Mouse (Mus musculus) lung, postnatal 36 days (tissue): ENCODE data around the gene Nfia.

Source experiments
- DNase-seq: peaks from one replicate; pipeline ENCODE4 v3.0.0; 2022; ENCODE audit warnings: mixed read lengths

Nfia gene

DNA sequence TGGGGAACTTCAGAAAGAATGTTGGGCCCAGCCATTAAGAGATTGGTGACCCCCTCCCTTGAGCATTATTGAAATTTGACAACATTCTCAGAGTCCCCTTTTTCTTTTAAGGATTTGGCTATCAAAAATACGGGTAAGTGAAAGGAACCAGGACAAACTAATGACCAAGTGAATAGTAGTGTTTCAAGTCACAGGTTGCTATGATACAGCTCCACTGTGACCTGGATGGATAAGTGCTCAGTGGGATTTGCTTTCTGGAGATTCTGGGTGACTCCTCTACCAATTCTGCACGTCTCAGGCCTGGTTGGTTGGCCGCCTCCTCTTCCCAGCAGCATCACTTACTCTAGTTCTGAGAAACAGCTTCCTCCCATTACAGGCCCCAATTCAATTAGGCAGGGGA, 102.4 kb downstream of the Nfia start:
- no peak for DNase-seq

GRCm38 (mm10) chr4:97875901-97876300, 103.4 kb downstream of the Nfia start:
- DNase-seq = no peak

DNA sequence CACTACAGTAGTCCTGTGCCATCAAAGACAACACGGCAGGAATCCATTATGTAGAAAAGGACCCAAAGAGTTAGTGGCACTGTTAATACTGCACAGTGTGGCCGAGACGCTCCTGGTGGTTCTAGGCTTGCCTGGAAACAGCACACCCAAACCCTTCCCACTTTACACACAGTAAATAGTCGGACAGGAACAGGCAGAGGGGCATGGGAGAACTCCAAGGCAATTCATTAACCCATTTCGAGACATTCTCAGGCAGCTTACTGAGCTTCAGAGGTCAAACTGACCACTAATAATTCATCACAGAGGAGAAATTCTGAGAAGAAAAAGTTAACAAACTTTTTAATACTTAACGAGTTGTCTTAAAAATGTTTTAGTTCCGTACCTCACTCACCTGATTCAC, 107.2 kb downstream of the Nfia start:
- DNase-seq = no peak

DNA sequence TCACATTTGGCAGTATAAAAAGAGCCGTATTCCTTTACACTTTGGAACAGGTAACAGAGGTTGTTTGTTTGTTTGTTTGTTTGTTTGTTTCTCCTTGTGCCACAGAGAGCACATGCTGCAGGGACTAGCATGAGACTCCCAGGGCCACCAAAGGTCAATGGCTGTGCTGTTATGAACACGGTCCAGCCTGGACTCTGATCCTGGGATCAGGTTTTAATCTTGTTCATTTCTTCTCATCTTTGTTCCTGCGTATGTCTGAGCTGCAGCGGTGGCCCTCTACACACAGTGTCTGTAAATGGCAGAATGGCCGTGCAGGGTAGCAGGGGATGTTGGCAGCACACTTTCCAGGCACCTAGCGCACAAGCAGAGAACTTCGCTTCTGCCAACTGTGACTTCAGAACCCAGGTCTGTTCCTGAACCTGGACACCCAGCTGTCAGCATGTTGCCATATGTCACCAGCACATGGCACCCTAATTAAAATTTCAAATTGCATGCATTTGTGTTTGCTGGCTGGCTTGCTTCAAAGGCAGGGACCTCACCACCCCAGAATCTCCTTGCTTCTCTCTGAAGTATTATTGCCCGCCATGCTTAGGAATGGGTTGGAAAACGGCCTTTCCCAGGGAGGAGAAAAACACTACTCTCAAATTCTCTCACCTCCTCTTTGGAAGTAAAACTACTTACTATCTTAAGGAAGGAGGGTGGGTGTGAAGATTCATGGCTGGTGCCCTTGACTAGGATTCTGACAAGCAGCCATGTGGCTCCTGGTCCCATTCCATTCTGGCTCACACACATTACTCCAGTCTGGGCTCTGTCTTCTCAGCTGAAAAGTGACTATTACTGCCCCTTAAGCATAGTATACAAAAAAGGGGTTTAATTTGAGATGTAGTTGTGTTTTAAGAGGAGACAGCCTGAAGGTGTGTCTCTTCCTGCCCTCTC, 107.9 kb downstream of the Nfia start:
- DNase-seq = no peak

- DNase-seq = peak; percentile 38
Measured at GRCm38 (mm10) chr4:97885574-97885973, 113.0 kb downstream of the Nfia start.

GRCm38 (mm10) chr4:97886220-97886619, 113.7 kb downstream of the Nfia start:
- DNase-seq = no peak

GRCm38 (mm10) chr4:97887228-97887627, 114.7 kb downstream of the Nfia start:
- no peak for DNase-seq

- no peak for DNase-seq
Measured at GRCm38 (mm10) chr4:97891063-97891462, 118.5 kb downstream of the Nfia start.

- no peak for DNase-seq
Measured at GRCm38 (mm10) chr4:97891611-97892010, 119.1 kb downstream of the Nfia start.

DNA sequence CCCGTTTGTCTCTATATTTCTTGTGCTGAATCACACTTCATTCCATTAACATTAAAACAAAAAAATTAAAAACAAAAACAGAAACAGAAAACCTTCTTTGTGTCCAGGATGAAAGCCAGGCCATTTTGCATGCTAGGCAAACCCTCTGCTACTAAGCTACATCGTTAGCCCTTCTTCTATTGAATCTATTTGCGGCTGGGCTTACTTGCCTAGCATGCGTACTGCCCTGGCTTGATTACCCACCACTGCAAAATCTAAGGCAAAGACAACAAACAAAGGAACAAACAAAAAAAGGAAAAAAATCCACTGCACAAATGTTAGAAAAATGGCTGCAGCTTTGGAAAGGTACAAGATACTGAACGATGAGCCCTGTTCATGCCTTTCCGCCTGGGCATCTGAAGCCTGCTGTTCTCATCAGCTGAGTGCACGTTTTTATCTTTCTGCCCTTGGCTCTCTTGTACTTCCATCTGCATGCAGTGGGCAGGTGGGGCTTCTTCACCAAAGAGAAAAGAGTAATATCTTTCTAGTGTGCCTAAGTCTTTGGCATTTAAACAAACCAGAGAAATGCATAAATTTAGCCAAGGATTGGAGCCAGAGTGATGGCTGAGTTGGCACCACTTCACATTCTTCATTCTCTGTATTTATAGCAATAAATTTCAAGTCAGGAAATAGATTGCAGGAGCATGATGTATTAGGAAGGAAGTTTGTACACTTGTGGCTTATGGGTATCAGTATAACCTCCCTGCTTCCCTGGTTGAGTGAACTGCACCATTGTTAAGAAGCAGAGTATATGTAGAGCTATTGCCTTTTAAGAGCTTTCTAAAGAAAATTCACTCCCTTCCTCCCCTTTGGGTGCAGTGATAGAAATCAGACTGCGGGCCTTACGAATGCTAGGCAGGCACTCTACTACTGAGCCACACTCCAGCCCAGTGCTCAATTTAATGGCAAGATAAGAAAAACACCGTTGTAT, 121.7 kb downstream of the Nfia start:
- DNase-seq = no peak

GRCm38 (mm10) chr4:97895940-97896339, 123.4 kb downstream of the Nfia start:
- no peak for DNase-seq

GRCm38 (mm10) chr4:97900256-97900944, 127.9 kb downstream of the Nfia start:
- DNase-seq = no peak

DNA sequence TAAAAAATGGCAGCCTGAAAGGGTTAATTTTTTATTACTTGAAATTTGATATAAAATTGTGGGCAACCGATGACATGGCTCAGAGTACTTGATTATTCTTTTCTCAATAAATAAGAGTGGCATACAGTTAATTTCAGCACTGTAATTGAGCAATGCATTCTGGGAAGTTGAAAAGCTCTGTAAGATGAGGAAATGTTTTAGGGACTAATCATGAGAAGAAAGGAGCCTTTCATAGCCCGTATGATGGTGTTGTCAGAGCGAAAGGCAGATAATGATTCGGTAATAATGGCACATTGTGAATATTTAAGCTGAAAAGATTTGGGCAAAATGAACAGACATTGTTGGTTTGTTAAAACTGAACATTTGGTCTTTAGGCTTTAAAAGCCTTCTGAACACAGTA, 133.3 kb downstream of the Nfia start:
- DNase-seq = no peak

DNA sequence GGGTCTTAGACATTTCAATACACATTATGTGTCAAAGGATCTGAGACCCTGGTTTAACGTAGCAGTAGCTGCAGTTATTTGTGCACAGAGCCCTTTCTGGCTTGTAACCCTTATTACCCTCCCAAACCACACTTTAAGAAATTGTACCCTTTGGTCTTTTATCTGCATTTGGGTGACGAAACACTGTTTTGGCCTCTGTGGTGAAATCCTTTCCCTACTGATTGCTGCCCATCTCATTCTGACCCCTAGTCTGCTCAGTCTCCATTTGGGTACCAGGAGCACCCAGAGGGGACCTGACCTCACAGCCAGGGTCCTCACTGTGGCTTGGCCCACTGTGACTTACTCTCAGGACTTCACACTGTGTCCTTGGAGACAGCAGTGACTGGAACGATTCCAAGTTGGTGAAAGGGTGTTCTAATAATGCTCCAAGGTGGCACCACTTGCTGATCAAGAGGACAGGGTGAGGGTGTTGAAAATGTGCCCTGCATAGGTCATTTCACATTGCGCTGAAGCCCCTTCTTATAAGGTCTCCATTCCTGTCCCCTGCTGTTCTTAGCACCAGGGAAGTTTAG, 136.1 kb downstream of the Nfia start:
- DNase-seq = peak; percentile 40

DNA sequence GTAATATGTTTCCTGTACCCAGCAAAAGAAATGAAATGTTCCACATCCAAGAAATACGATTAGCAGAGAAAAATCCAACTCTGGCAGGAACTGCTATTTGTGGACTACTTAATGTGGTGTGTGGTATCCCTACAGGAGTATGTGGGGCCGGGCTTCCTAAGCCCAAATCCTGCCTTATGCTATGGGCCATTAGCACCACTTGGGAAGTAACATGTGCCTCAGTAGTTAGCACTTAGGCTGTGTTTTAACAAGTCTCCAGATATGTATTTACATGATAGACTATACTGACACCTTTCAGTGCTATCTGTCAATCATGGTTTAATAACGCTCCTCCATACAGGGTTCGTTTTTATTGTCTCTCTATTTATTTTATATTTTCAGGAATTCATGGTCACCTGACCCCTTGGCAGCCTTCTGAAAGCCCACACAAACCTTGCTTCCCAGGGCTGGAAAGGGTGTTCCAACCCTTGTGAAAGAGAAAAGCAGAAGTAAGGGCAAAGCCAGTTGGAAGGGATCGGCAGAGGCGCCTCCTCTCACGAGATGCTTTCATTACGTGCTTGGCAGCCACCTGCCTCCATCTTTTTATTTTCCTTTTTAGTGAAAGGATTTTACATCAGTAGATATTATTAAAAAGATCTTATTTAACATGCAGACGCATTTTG, 137.7 kb downstream of the Nfia start:
- peak; percentile 36 for DNase-seq

GRCm38 (mm10) chr4:97910777-97911580, 138.4 kb downstream of the Nfia start:
- DNase-seq = peak; percentile 69

- DNase-seq = no peak
Measured at GRCm38 (mm10) chr4:97911755-97912154, 139.2 kb downstream of the Nfia start.

- no peak for DNase-seq
Measured at GRCm38 (mm10) chr4:97912155-97912554, 139.6 kb downstream of the Nfia start.

DNA sequence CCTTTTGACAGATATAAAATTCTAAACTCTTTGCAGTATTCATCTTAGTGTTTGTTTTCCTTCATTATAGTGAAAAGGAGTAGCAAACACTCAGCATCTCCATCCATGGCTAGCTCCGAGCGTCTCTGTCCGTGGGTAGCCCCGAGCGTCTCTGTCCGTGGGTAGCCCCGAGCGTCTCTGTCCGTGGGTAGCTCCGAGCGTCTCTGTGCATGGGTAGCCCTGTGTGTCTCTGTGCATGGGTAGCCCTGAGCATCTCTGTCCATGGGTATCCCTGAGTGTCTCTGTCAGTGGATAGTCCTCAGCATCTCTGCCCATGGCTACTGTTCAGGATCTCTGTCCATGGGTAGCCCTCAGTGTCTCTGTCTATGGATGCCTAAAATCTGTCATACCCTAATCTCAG, 140.0 kb downstream of the Nfia start:
- no peak for DNase-seq

DNA sequence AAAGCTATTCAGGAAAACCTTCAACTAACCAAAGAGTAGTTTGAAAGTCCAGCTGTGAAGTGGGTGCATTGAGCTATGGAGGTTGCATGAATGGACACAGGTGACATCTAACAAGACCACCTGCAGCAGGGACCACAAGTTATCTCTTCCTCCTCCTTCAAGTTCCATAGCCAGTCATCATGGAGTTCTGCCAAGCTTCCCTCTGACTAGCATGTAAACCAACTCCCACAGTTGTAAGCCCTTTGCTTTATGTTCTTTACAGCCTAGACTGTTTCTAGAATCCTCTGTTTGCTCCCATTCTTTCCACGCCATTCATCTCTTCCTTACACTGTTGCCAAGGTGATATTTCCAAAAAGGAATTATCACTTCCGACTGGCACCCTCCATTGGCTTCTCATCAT, 141.8 kb downstream of the Nfia start:
- no peak for DNase-seq

DNA sequence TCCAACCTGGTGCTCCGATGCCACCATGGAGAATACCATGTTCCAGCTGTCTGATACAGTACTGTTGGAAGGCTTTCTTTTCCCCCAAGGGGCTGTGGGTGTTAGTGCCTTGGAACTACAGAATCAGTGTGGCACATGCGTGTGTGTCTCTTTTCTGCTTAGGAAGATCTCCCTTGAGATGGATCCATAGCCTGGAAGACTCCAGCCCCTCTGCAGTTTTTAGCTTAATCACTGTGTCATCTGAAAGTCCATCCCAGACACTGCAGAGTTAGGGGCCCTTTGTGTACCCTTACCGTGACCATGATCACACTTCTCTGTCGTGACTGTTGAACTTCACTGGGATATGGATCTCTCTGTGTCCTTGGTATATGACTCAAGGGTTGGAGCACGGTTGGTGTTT, 142.2 kb downstream of the Nfia start:
- DNase-seq = no peak
